Mouse (Mus musculus): ENCODE measurements around the gene Cyp2b10.
"Not testable (repeated sequence)": the region's sequence is repeated elsewhere in the genome, so short reads cannot be mapped to it uniquely, and the experiment has no call there.

The Cyp2b10 gene

DNA sequence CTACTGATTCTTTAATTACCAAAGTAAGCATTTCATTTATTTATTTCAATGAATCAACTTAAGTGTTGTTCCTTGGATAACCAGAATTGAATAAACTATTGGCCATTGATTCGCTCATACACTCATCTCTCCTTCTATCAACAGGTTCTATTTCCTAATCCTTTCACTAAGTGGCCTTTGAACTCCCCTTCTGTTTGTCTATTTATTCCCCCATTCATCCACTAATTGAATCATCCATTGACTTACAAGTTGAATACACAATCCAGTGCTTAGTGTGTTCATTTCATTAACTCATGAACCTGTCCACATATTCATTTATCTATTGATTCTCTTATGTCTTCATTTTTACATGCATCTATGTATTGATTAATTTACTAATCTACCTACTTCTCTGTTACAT, 18.7 kb downstream of the Cyp2b10 start:
- DNase-seq (ENCODE audit: low spot score in 2 of 2) = no peak

DNA sequence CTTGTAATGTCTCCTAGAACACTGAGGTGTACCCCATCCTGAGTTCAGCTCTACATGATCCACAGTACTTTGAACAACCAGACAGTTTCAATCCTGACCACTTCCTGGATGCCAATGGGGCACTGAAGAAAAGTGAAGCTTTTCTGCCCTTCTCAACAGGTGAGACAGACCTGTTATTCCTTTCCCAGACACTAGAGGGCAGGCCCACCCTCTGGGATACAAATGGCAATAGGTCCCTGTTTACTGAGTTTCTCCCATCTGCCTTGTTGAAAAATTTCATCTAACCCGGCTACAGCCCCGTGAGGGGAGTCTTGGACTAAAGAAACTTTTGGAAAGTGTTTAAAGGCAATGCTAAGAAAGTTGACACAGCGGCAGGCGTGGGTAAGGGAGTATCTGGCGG, 19.9 kb downstream of the Cyp2b10 start:
- DNase-seq (ENCODE audit: low spot score in 2 of 2) = not testable (repeated sequence)

DNA sequence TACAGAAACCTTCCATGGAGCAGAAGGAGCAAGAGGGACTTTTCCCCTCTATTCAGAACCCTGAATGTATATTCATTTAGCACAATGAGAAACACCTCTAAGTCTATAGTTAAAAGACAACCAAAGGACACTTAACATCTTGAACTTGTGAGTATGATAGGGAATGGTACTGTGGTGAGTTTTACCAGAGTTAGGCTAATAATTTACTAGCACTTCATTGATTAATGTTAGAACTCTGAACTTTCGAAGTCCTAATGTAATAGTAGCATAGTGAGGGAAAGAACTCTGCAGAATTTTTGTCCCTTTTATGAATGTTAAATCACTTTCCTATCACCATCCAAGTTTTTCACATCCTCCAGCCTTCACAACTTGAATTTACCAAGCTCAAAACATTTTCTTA, 22.0 kb downstream of the Cyp2b10 start:
- DNase-seq (ENCODE audit: low spot score in 2 of 2) = no peak

DNA sequence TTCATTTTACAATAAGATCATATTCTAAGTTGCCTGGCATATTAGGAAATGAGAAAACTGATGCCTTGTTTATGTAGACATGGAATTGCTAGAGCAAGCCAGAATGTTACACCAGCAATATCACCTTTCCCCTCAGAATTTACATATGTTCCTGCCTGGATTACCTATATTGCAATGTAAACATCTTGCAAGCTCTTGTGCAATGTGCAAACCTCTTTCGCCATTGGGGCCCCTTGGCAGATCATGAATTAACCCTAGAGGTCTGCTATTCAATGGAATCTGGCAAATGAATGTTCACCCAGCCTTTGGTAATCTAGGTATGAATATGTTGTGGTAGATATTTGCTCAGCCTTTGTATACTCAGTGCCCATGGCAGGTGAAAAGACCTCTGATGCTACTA, 47.9 kb downstream of the Cyp2b10 start:
- no peak for DNase-seq (ENCODE audit: low spot score in 2 of 2)

Data from spleen, postnatal 36 days (tissue).